Mouse (Mus musculus) ovary, postnatal 14 days (tissue): Measurements from ENCODE around the gene Krtap6-1.
"Not testable (repeated sequence)": the region's sequence is repeated elsewhere in the genome, so short reads cannot be mapped to it uniquely, and the experiment has no call there.

ENCODE experiments used
- DNase-seq: peaks from one replicate; pipeline ENCODE4 v3.0.0; 2022; ENCODE audit warnings: low spot score

The Krtap6-1 gene

DNA sequence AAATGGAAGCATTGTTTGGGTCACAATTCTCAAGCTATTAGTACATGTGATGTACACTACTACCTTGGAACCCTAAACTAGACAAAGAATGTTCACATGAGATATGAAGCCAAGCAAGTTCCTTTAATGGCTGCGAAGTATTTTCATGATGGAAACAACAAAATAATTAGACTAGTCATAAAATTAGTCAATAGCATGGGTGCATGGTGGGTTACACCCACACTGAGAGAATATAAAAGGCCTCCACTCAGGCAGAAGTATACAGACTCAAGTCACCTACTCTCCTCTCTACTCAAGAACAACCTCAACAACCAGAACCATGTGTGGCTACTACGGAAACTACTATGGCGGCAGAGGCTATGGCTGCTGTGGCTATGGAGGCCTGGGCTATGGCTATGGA lies at the start of gene Krtap6-1:
Gene Krtap6-1, plus strand, starts transcription at position 301 of the 400 bp plus-strand sequence.
- DNase-seq, result not testable (repeated sequence)

DNA sequence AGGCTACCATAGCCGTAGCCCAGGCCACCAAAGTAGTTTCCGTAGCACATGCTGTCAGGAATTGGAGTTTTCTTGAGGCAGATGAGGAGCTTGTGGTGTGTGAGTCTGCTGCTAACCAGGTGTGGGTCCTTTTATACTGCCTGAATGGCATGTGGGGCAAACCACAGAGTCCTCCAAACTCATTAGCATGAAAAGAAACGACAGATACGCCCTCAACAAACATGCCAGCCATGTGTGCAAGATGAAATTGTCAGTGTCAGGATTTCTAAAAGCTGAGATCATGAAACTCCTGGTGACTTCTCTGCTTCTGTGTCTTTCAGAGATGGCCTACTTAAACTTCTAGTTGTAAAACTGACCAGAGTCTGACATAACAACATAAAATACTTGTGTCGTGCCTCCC lies 20.8 kb upstream of the Krtap6-1 start, which contains the start of gene Krtap22-2:
Gene Krtap22-2, minus strand, starts transcription at position 101 of the 400 bp plus-strand sequence.
- DNase-seq, result no peak

DNA sequence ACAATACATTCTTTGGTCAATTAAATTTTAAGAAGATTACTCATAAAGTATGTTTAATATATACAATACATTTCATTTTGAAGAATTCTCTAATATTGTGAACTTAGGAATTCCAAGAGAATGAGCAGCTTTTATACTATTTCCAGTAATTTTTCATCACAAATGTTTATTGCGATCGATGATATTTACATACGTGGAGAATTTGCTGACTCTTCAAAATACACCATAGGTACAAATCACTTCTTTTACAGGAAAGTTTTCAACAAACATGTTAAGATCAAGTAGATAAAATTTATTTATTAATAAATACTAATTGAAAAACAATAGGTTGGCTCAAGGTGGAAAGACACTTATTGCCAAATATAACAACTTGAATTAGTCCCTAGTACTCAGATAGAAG lies 17.5 kb upstream of the Krtap6-1 start:
- no peak for DNase-seq

DNA sequence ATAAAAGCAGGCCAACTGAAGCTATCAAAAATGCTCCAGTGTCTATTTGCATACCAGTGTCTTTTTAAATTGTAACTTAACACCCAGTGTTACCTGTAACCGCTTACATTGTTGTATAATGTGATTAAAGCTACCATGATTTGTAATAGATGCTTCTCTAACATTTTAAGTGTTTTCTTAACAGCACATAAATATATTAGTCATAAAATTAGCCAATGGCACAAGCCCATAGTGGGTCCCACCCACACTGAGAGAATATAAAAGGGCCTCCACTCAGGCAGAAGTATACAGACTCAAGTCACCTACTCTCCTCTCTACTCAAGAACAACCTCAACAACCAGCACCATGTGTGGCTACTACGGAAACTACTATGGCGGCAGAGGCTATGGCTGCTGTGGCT lies 16.5 kb upstream of the Krtap6-1 start, which contains the start of gene Gm10229:
Gene Gm10229, plus strand, starts transcription at position 301 of the 400 bp plus-strand sequence.
- DNase-seq, result not testable (repeated sequence)

DNA sequence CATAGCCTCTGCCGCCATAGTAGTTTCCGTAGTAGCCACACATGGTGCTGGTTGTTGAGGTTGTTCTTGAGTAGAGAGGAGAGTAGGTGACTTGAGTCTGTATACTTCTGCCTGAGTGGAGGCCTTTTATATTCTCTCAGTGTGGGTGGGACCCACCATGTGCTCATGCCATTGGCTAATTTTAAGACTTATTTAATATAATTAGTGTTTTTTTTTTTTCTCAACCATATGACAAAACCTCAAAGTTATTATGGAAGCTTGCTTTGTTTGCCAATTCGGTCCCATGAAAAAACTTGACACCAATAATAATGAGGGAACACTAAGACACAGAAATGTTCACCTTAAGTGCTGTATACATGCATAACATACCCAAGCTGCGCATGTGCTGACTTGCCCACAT lies 9.9 kb downstream of the Krtap6-1 start, which contains the start of gene Gm10228:
Gene Gm10228, minus strand, starts transcription at position 101 of the 400 bp plus-strand sequence.
- DNase-seq, result not testable (repeated sequence)

DNA sequence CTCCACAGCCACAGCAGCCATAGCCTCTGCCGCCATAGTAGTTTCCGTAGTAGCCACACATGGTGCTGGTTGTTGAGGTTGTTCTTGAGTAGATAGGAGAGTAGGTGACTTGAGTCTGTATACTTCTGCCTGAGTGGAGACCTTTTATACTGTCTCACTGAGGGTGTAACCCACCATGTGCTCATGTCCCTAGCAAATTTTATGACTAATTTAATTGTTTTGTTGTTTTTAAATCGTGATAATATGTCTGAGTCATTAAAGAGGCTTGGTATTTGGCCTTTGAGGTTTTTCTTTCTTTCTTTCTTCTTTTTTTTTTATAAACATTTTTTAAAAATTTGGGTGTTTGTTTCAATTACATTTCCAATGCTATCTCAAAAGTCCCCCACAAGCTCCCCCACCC lies 16.3 kb downstream of the Krtap6-1 start, which contains the start of gene Krtap6-5:
Gene Krtap6-5, minus strand, starts transcription at position 101 of the 400 bp plus-strand sequence.
- no peak for DNase-seq

DNA sequence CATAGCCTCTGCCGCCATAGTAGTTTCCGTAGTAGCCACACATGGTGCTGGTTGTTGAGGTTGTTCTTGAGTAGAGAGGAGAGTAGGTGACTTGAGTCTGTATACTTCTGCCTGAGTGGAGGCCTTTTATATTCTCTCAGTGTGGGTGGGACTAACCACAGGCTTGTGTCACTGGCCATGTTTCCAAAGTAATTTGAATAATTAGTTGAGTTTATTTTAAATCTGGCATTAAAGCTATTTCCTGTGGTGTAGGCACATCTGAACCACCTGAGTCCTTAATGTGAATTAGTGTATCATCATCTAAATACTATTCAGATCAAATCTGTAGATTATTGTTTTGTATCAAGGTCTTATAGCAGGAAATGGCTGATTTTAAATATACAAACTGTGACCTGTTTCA lies 32.4 kb downstream of the Krtap6-1 start, which contains the start of gene 1110025L11Rik:
Gene 1110025L11Rik, minus strand, starts transcription at position 101 of the 400 bp plus-strand sequence.
- not testable (repeated sequence) for DNase-seq

DNA sequence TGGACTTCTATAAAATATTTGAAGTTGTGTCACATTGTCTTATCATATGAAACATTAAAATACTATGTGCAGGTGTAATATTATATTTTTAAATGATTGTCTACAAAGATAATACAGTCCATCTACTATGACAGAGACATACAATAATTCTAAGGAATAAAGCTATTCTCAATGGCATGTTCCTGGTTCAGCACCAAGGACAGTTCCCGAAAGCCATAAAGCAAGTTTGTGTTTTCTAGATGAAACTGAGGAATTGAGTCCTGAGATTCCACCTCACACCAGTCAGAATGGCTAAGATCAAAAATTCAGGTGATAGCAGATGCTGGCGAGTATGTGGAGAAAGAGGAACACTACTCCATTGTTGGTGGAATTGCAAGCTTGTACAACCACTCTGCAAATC lies 39.5 kb downstream of the Krtap6-1 start:
- DNase-seq, result not testable (repeated sequence)
